Mouse (Mus musculus) left cerebral cortex, adult 9 months (tissue): Measurements from ENCODE around the gene Atp5d.
A peak's percentile ranks its signal among the peaks of the same experiment; 100 is the strongest.

Experiments
- DNase-seq, 2 experiments: peaks; one replicate each; pipeline ENCODE4 v3.0.0; 2022; ENCODE audit warnings: low spot score in 2 of 2

The Atp5d gene

DNA sequence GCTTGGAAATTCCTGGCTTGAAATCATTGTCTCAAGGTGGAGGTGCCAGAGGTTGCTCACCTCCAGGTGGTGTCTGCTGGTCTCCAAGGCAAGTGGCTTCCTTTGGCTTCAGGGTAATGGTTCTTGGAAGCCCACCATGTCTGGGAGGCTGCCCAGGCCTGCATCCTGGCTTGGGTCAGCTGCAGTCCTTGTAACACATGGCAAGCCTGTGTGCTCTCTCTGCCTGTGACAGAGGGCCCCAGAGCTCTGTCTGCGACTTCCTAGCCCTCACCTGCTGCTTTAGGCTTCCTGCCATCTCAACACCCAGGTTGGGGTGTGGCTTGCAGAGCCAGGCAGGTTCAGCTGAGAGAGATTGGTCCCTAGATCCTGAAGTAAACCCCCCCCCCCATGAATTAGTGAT is 20.7 kb upstream of the Atp5d start:
- DNase-seq, result no peak

DNA sequence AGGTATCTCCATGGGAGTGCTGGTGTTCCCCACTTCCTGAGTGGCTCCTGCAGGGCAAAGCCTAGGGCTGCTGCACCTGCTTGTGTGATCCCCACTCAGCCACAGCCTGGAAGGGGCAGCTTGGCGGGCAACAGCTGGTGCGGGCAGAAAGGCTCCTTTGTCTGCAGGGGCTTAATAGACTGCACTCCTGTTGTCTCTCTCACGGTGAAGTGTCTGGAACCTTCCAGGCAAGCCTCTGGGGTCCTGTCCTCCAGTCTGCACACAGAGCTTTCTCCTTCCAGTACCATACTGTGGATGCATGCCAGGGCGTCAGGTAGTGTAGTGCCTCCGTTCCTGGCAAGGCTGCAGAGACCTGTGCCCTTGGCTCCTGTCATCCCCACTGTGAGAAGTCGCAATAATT is 19.9 kb upstream of the Atp5d start:
- DNase-seq, result no peak

DNA sequence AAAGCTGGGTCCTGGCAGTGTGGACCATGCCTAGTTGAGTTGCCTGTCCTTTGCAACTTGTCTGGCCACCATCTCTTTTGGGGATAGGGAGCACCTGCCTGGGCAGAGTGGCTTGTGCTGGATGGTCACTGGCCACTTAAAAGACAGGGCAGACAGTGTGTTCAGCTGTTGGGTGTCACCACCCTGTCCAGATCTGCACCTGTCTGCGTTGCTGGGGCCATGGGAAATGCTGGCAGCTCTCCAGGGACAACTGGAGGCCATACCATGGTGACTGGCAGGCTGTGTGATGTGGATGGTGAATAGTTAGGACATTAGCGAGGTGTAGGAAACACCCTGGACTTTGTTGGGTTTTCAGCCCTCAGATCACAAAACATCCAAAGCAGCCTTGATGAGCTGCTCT is 18.3 kb upstream of the Atp5d start:
- no peak for DNase-seq

DNA sequence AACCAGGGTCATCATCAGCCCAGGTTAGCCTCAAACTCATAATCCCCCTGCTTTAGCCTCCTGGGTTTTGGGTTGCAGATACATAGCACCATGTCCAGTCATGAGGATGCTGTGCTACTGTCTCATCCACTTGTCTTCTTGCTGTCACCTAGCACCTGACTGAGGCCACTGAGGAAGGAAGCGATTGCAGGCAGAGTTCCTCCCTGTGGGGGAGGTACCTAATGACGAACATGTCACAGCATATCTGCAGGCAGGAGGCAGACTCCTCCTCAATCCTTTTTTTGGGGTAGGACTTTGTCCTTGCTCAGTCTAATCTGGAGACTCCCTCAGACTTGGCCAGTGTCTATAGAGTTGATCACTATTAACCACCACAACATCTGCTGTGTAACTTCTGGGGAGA is 16.8 kb upstream of the Atp5d start:
- DNase-seq, result no peak

DNA sequence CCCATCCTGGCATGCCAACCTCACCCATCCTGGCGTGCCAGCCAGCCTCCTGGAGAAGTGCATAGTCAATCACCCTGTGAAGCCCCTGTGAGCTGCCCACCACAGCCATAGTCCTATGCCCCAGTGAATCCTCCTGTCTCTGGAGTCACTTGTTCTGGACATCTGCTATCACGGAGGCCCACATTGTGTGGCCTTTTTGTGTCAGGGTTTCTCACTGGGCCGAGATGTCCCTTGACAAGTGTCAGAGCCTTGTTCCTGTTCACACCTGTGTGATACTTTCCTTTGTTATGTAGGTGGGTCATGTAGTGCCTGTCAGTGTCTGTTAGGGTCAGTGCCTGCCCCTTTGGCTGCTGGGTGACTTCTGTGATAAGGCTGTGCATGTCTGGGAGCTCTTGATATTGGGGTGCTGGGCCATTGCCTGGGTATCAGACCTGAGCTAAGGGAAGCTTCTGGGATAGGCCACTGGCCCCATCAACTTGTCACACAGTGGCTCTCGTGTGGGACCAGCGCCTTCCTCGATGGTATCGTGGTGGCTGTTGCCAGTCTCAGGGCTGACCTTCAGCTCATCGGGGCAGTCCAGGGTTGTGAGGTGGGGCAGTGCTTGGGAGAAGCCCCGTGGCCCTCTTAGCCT is 14.4 kb upstream of the Atp5d start:
- DNase-seq, result no peak

DNA sequence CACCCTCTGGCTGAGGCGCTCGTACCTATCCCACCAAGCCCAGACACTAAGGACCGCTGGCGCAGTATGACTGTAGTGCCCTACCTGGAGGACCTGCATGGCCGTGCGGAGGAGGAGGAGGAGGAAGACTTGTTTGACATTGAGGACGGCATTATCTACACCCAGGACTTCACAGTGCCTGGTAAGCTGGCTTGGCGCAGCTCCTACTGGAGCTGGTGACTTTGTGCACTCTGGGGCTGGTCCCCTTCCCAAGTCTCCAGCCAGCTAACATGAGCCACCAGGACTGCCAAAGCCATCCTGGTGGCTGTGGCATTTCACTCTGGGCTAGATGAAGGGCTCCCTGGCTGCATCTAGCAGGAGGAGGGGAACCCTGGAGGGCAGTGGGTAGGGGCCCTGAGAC is 10.5 kb upstream of the Atp5d start:
- no peak for DNase-seq

DNA sequence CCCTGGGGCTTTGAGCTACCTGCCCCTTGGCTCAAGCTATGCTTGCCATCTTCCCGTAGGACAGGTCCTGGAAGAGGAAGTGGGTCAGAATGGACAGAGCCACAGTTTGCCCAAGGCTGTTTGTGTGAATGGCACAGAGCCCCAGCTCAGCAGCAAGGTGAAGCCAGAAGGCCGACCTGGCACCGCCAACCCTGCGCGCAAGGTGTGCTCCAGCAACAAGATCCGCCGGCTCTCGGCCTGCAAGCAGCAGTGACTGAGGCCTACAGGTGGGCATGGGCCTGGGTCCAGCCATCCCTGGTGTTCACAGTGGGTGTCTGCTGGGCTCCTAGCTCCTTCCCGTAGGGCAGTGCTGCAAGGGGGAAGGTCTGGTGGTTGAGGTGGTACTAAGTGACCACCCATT is 8.6 kb upstream of the Atp5d start:
- DNase-seq, result no peak

DNA sequence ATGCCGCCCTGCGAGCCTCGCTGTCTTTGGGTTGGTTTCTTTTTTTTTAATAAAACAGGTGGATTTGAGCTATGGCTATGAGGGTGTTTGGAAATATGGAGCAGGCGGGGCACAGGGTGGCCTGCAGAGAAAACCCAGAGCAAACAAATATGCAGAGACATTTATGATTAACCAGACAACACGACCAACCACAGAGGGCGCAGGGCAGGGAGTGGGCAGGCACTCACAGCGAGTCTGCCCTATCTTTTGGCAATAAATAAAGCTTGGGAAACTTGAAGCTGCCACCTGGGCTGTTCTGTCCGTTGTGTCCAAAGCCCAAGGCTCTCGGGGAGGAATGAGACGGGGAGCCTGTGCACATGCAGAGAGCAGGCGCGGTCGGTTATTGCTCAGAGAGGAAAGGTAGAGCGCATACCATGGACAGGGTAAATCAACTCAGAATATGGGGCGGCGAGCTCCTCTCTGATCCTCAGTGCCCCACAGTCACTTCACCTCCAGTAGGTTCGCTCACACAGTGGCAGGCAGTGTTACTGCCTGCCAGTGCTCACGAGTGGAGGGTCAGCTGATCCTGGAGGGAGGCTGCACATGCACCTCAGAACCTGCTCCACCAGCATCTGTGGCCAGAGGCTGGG is 7.9 kb upstream of the Atp5d start:
- DNase-seq, result no peak

DNA sequence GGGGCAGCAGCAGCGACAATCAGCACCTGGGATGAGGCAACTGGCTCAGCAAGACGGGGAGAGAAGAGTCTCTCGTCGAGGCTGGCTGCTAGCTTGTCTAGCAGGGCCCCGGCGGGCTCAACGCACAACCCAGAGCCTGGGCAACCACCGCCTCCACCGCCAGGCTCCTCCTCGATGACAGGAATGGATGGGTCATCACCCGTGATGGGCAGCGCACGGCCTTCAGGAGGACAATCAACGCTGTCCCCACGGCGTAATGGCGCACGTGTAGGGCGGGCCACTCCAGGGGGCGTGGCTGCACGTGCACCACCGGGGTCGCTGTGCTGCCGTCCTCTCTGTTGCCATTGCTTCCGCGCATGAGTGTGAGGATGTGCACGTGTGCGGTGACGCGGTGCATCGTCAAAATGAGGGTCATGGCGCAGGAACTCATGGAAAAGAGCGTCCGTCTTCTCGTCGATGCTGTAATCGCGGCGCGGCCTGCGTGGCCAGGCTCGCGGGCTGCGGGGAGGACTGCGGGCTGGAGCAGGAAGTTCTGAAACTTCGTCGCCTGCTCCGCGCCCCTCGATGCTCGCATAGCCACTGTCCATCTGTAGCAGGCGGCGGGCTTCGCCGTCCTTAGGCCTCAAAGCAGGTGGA is 7.0 kb upstream of the Atp5d start:
- DNase-seq, result peak in 1 of 2 experiments; percentile 65

DNA sequence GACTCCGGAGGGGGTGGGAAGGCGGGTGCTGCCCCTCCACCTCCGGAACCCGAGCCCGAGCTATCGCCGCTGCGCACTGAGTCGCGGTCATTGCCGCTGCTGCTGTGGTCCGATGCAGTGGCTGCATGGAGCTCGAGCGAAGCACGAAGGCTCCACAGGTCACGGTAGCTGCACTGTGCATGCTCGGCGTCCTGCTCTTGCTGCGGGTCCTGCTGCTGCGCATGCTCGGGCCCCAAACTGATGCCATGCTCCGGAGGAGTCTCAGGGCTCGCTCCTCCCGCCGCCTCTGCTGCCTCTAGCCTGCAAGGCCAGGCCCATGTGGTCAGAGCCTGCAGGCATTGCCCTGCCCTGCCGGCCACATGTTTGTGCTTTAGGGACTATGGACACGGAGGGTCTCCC is 6.5 kb upstream of the Atp5d start:
- DNase-seq, result peak in 1 of 2 experiments; percentile 35

DNA sequence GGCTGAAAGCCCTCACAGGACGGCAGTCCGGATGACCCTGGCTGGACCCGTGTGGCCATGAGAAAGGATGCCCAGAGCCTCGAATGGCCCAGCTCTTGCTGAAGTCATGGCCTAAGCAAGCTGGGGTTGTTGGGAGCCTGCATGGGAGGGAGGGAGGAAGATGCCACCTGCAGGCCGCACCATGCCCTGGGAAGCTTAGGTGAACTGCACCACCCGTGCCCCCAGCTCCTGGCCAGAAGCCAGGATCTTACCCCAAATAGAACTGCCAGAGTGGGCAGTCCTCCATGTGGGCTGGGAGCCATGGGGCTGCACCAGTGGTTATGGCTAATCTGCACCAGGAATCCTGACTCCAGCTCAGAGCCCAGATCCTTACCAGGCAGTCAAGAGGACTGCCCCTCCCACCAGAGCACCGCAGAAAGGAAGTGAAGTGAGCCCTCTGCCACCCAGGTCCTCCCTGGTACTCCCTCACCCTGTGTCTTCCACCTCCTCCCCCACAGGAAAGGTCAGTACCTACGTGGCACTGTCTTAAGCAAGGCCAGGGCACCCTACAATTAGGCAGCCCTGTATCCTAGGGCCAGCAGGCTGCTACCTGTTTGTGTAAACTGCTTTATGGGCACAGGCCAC is 5.1 kb upstream of the Atp5d start:
- peak in 1 of 2 experiments; percentile 51 for DNase-seq

DNA sequence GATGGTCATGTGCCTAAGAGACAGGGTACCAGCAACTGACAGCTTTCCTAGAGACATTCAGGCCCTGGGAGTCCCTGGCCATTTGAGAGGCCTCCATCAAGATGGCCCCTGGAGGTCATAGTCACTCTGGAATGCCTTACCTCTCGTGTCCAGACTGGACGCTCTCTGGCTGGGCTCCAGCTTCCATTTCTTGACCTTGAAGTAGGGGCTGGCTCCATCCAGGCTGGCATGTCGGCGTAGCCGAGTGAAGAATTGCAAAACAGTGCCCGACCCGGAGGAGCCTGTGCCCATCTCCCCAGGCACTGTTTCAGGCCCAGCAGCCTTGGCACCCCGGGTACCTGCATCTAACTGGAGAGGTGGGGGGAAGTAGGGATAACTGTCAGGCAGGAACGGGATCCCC is 4.0 kb upstream of the Atp5d start:
- DNase-seq, result no peak

DNA sequence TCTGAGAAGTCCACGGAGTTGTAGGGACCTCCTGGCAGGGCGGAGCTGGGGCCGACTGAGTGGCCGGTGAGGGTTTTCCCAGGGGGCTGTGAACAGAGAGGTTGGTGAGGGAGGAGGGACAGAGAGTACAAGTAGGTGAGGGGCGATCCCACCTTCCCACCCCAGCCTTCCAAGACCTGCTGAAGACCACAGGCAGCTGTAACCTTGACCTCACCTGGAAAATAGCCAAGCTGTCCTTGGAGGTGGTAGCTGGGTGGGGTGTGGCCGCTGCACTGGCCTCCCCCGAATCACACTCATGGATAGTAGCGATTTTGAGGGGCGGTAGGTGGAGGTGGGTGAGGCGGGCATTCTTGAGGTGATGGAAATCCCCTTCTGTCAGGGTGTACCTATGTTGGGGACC is 3.3 kb upstream of the Atp5d start:
- DNase-seq, result no peak

DNA sequence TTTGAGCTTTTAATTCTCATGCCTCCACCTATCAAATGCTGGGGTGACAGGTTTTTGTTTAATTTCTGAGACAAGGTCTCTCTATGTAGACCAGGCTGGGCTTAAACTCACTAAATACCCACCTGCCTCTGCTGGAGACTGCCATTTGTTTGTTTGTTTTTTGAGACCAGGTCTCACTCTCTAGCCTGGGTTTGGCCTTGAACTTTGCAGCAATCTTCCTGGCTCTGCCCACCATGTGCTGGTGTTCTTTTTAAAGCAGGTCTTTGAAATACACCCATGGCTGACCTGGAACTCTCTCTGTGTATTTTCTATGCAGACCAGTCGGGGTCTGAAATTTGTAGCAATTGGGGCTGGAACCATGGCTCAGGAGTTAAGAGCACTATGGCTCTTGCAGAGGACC is 2.8 kb upstream of the Atp5d start:
- DNase-seq, result no peak

DNA sequence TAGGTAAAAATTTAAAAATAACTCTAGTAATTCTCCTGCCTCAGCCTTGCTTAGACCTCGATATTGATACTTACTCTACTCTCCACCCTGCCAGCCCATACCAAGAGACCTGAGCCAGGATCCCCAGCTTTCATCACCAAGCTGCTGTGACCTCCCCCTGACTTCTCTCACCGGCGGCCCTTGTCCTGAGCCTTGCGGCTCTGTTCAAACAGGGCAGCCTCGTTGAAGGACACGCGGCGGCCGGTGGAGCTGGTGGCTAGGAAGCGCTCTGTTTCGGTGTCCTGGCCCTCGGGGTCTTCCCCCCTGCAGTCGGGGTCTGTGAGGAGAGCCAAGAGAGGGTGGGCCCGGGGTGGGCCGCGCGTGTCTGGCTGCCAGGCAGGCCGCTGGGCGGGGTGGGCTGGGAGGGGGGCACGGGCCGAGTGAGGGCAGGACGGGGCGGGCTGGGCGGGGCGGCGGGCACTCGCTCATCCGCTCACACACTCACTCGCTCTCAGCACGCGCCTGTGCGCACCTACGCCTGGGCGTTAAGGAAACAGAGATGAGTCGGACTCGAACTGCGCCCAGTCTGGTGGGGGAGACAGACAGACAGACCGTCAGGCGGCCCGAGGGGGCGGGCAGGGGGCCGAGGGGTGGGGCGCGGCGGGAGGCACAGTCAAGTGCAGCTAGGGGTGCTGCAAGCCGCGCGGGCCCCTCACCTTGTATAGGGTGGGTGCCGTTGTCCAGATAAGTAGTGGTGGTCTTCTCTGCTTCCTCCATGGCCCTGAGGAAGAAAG is 2.1 kb upstream of the Atp5d start:
- DNase-seq, result no peak

DNA sequence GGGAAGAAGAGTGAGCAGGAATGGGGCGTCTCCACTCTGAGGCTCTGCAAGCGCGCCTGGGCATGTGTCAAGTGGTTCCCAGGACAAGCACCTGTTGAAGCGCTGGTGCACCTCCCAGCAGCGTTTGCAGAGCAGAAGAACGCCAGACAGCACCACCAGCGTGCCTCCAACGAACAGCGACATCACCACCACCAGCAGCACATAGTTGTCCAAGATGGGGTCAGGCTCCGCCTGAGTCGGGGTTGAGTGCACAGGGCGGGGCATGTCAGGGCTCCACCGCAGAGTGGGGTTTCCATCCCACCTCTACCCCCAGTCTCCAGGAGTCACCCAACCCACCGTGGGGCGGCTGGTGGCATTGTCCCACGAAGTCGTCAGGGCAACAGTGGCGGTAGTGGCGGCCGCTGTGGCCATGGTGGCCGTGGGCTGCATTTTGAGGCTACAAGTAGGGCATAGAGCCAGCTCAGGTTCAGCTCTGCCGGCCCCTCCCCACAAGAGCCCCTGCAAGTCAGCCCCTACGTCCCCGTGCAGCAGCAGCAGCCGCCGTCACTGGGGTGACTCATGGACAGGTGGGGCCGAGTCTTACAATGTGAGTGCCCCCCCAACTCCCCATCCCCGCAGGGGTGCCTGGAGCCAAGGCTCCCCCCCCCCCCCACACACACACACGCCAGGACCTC is 1.3 kb upstream of the Atp5d start:
- DNase-seq, result no peak

DNA sequence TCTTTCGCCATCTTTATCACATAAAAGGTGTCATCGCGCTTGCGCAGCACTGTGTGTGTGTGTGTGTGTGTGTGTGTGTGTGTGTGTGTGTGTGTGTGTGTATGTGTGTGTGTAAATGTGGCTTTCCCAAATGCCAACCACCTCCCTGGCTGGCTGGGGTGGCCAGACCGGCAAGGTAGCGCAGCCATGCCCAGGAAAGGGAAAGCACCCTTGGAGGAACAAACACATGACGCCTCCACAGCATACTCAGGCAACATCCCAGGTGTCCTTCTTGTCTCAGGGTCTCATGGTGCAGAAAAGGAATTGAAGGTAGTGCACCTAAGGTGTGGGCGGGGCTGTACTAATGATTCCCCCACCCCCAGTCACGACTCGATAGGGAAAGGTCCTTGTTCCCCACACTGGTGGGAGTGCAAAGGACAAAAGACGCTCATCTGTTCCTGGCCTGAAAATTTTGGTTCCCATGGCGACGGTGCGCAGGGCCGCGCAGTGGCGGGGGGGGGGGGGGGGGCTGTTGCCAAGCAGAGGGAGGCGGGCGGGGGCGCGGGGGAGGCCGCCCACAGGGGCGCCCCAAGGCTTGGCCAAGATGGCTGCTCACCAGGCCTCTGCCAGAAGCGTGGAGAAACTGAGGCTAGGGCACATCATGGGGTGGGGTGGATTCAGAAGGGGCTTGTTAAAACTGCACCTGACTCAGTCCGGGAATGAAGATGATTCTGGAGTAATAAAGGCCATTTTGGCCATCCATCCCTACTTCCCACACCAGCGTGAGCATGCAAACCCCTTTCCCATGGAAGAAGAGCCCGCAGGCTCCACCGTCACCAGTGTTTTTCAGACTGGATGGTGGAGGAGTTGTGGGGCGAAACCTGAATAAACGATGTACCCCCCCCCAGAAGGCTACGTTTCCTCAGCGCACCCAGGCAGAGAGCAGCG is 543 bp upstream of the Atp5d start:
- no peak for DNase-seq

DNA sequence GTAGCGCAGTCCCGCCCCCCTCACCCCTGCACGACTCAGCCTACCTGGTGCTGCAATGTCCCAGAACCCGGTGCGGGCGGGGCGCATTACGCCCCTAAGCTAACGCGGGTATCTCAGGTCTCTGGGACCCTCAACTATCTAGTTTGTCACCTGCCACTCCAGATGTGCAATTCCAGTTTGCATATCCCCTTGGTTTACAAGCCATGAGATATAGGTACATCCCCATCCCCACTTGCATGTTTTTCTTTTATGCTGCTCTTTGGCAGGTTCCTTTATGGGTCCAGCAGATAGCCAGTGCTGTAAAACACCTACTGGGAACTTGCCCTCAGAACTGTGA is 975 bp downstream of the Atp5d start:
- no peak for DNase-seq

DNA sequence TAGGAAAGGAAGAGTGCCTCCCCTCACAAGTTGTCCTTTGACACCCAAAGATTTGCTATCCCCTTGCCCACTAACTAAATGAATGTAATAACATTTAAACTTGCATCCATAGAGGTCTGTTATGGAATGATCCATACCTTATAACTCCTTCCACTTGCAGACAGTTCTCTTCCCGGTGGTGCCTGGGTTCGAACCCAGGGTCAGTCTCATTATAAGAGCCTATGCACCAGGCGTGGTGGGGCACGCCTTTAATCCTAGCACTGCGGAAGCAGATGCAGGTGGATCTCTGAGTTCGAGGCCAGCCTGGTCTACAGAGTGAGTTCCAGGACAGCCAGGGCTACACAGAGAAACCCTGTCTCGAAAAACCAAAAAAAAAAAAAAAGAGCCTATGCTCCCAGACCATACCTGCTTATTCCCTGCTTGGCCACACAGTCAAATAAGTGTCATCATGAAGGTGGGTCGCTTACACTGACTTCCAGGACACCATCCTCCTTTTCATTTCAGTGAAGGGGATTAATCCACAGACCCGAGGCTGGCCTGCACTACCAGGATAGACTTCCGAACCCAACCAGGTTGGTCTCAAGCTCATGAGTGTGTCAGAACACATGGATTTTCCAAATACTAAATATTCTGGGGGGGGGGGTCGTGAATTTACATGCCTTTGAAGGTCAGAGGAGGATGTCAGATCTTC is 1.7 kb downstream of the Atp5d start:
- no peak for DNase-seq

DNA sequence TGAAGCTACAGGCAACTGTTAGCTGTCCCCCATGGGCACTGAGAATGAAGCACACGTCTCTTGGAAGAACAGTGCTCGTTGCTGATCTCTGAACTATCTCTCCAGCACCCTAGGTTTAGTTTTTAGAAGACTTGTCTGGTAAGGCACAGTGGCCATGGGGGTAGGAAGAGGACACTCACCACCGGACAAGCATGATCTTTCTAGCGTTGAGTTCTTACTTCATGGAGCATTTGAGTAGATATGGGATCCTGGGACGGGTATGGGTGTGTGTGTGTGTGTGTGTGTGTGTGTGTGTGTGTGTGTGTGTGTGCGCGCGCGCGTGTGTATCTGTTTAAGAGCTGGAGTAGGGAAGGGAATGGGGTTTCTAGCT is 2.2 kb downstream of the Atp5d start, which contains the start of gene Cbarp:
Gene Cbarp, minus strand, starts transcription at position 170 of the 370 bp plus-strand sequence.
- no peak for DNase-seq
